In genomic region chr2:32778081-32778480, GRCm38 (mm10) we compare ENCODE assay signal across 17 mouse cellular contexts. TPM values are rescaled to one million over a fixed set of nuclear protein-coding genes. Genes with fewer than 3 reads are reported as not detected.
"Had no signal": no experiment of that assay in that cellular context is flagged by ENCODE, and none has a peak within 500 bp of the region (broad histone marks: within the 10 kb centered on the region; RNA-seq: fewer than 3 reads in every experiment).

No protein-coding gene starts in this region.

- H3K27me3 ChIP-seq: limb, embryonic 15.5 days; liver, embryonic 12.5 days; midbrain, embryonic 15.5 days had no signal

- H3K27ac ChIP-seq: limb, embryonic 15.5 days; liver, embryonic 12.5 days; midbrain, embryonic 10.5 days; midbrain, embryonic 15.5 days; neural tube, embryonic 15.5 days had no signal

- H3K4me3 ChIP-seq: limb, embryonic 15.5 days; liver, embryonic 12.5 days; midbrain, embryonic 10.5 days; midbrain, embryonic 15.5 days; neural tube, embryonic 15.5 days had no signal

- H3K36me3 ChIP-seq: limb, embryonic 15.5 days; liver, embryonic 12.5 days; midbrain, embryonic 10.5 days; midbrain, embryonic 15.5 days; neural tube, embryonic 15.5 days had no signal

- ATAC-seq: intestine, embryonic 16.5 days; liver, embryonic 12.5 days; midbrain, embryonic 15.5 days had no signal

- H3K9me3 ChIP-seq: limb, embryonic 15.5 days; liver, embryonic 12.5 days; midbrain, embryonic 10.5 days; midbrain, embryonic 15.5 days; neural tube, embryonic 15.5 days had no signal

- H3K9ac ChIP-seq: limb, embryonic 15.5 days; liver, embryonic 12.5 days; lung, embryonic 14.5 days; midbrain, embryonic 15.5 days; neural tube, embryonic 15.5 days had no signal

- DNase-seq: kidney, adult 2 months; kidney, postnatal 25 days; lung, embryonic 14.5 days; lung, postnatal 10 days; lung, postnatal 4 days; right cerebral cortex, adult 18-20 months; right cerebral cortex, postnatal 25 days had no signal

- H3K4me2 ChIP-seq: limb, embryonic 15.5 days; liver, embryonic 12.5 days; lung, embryonic 14.5 days; midbrain, embryonic 15.5 days; neural tube, embryonic 15.5 days had no signal

RNA-seq across cellular contexts. Expression of gene Ttc16, which starts 2.6 kb away (rescaled TPM):
- total RNA-seq: megakaryocyte, adult 5-6 weeks had no signal

RNA-seq across cellular contexts. Expression of gene Cfap157, which starts 6.1 kb away (rescaled TPM):
- total RNA-seq: megakaryocyte, adult 5-6 weeks had no signal
- polyA plus RNA-seq: kidney, adult 2 months; neural tube, embryonic 11.5 days had no signal

RNA-seq across cellular contexts. Expression of gene 6330409D20Rik, which starts 37.3 kb away (rescaled TPM):
- total RNA-seq: megakaryocyte, adult 5-6 weeks had no signal
- polyA plus RNA-seq: intestine, embryonic 16.5 days; kidney, adult 2 months; limb, embryonic 15.5 days; liver, embryonic 12.5 days; liver, embryonic 16.5 days; lung, embryonic 14.5 days; small intestine, adult 2 months had no signal
